Comparison of ENCODE assay signal across 8 mouse cellular contexts in the genomic region with DNA sequence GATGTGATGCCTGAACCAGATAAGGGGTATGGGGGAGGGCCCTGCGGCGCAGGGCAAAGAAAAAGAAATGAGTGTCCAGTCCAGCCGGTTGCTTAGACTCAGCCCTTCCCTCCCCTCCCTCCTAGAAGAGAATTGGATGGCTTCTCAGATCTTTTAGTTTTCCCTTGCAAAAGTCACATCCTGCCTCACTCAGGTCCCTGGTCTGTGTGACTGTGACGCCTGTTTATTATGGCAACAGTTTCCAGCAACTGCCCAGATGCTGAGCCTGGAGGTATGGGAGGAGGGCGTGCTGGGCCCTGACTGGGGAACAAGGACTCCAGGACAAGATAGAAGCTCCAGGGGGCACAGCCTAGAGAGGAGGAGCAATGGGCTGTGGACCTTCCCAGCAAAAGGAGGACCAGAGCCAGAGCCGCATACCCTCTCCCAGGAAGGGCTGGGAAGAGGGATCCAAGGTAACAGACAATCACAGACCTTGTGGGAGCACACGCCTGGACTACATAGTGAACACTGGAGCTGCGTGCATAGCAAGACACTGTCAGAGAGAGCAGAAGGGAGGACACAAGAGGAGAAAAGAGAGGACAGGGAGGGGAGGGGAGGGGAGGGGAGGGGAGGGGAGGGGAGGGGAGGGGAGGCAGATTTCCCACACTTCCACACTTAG. TPM values are rescaled to one million over a fixed set of nuclear protein-coding genes. Genes with fewer than 3 reads are reported as not detected.
DNase-seq lines count a peak whose midpoint lies in the region; ATAC-seq lines count a peak whose summit lies in the region.

TSS of gene Stmnd1 (plus strand) at position 269 of the 658 bp plus-strand sequence.

- H3K9me3 ChIP-seq in kidney, embryonic 14.5 days (ENCODE audit: control insufficient read depth, low read length) = no peaks in the 10 kb centered on the region
- no peaks in the 10 kb centered on the region for H3K9me3 ChIP-seq in hindbrain, embryonic 14.5 days (ENCODE audit: control insufficient read depth, low read length)
- H3K9me3 ChIP-seq in midbrain, embryonic 10.5 days (replicated peaks) = no peaks in the 10 kb centered on the region

- H3K4me1 ChIP-seq in kidney, embryonic 14.5 days (ENCODE audit: control insufficient read depth, insufficient read depth, low read length) = peaks cover 8% of the 10 kb centered on the region; the same call in 1 of the 2 replicates
- H3K4me1 ChIP-seq in hindbrain, embryonic 14.5 days (replicated peaks; ENCODE audit: control insufficient read depth, insufficient read depth, low read length) = peaks cover 15% of the 10 kb centered on the region
- peaks cover 27% of the 10 kb centered on the region for H3K4me1 ChIP-seq in midbrain, embryonic 10.5 days

- H3K27ac ChIP-seq in kidney, embryonic 14.5 days (ENCODE audit: low read depth, low read length) = peak within 1 kb of the TSS; percentile 59; the same call in 1 of the 2 replicates
- H3K27ac ChIP-seq in hindbrain, embryonic 14.5 days = no peak within 1 kb of the TSS
- peak within 1 kb of the TSS; percentile 67 for H3K27ac ChIP-seq in midbrain, embryonic 10.5 days (replicated peaks)

- H3K36me3 ChIP-seq in kidney, embryonic 14.5 days (ENCODE audit: control insufficient read depth, insufficient read depth, low read length) = no peaks in the 10 kb centered on the region
- H3K36me3 ChIP-seq in hindbrain, embryonic 14.5 days (replicated peaks; ENCODE audit: control insufficient read depth, insufficient read depth) = no peaks in the 10 kb centered on the region
- H3K36me3 ChIP-seq in midbrain, embryonic 10.5 days = no peaks in the 10 kb centered on the region

- no peak for DNase-seq in kidney, postnatal 36 days
- peak; percentile 34 for DNase-seq in forelimb bud, embryonic 11.5 days (ENCODE audit: low read depth, low spot score)
- no peak for DNase-seq in hindbrain, embryonic 14.5 days (ENCODE audit: low spot score)
- DNase-seq in midbrain, embryonic 10.5 days (ENCODE audit: low spot score) = peak; percentile 40
- DNase-seq in frontal cortex, postnatal 36 days (ENCODE audit: low spot score in 2 of 2) = no peak
- DNase-seq in spleen, adult 18-20 months = no peak

- H3K4me2 ChIP-seq in kidney, embryonic 14.5 days (replicated peaks; ENCODE audit: low read depth, low read length) = peak within 1 kb of the TSS; percentile 39
- peak within 1 kb of the TSS; percentile 43 for H3K4me2 ChIP-seq in hindbrain, embryonic 14.5 days (replicated peaks)

- 25% methylated on average over 8 of the region's 8 CpGs for WGBS in kidney, embryonic 14.5 days
- WGBS in hindbrain, embryonic 14.5 days = 18% methylated on average over 8 of the region's 8 CpGs
- WGBS in midbrain, embryonic 10.5 days = 21% methylated on average over 8 of the region's 8 CpGs

- peak within 1 kb of the TSS; percentile 14; the same call in 1 of the 2 replicates for H3K4me3 ChIP-seq in kidney, embryonic 14.5 days (ENCODE audit: low read length)
- H3K4me3 ChIP-seq in hindbrain, embryonic 14.5 days (replicated peaks; ENCODE audit: low read length) = no peak within 1 kb of the TSS
- peak within 1 kb of the TSS; percentile 46 for H3K4me3 ChIP-seq in midbrain, embryonic 10.5 days

- peak; percentile 54 for ATAC-seq in kidney, embryonic 14.5 days (ENCODE audit: low FRiP score, low TSS enrichment)
- ATAC-seq in hindbrain, embryonic 14.5 days (ENCODE audit: low FRiP score) = no peak
- no peak for ATAC-seq in erythroblast, adult 5-6 weeks (replicated peaks; ENCODE audit: low FRiP score, poor library complexity, severe bottlenecking)

- no peaks in the 10 kb centered on the region for H3K27me3 ChIP-seq in kidney, embryonic 14.5 days (ENCODE audit: control insufficient read depth, insufficient read depth, low read length)
- H3K27me3 ChIP-seq in hindbrain, embryonic 14.5 days (ENCODE audit: control insufficient read depth, insufficient read depth, low read length) = no peaks in the 10 kb centered on the region
- H3K27me3 ChIP-seq in midbrain, embryonic 10.5 days (ENCODE audit: low read depth, poor library complexity, severe bottlenecking) = no peaks in the 10 kb centered on the region; the same call in 1 of the 2 replicates

- no peak within 1 kb of the TSS for H3K9ac ChIP-seq in kidney, embryonic 14.5 days (ENCODE audit: low read depth, low read length)
- H3K9ac ChIP-seq in hindbrain, embryonic 14.5 days = peak within 1 kb of the TSS; percentile 11; the same call in 1 of the 2 replicates

RNA-seq across cellular contexts. Expression of gene Stmnd1, which starts in this region (rescaled TPM):
- 0.47 and 0.57 TPM in 2 replicates for polyA plus RNA-seq in kidney, embryonic 14.5 days (2014; fragmentation: Nextera tagmentation; extraction: Ambion mirVana)
- polyA plus RNA-seq in hindbrain, embryonic 14.5 days (2014; fragmentation: Nextera tagmentation; extraction: Ambion mirVana) = 0.15 TPM in 1 of 2 replicates, not detected in the other
- not detected in 2 replicates for polyA plus RNA-seq in midbrain, embryonic 10.5 days (2016; fragmentation: Nextera tagmentation; extraction: Ambion mirVana)
- total RNA-seq in erythroblast, adult 5-6 weeks (2015; ENCODE audit: low replicate concordance) = not detected in 2 replicates
- total RNA-seq in erythroblast, adult 5-6 weeks (2017; ENCODE audit: low replicate concordance) = not detected in 2 replicates

Comparison
In these comparisons a context has a peak if more than half of its experiments do, and no peak if none do; other contexts are left out.
1. Peak in ATAC-seq, H3K4me3 ChIP-seq, H3K27ac ChIP-seq and H3K4me2 ChIP-seq in kidney, embryonic 14.5 days; RNA of the gene not detected or under 1 TPM.
2. Peak in DNase-seq, H3K4me3 ChIP-seq and H3K27ac ChIP-seq in midbrain, embryonic 10.5 days; RNA of the gene not detected or under 1 TPM.